Mouse (Mus musculus) adrenal gland, postnatal 4 days (tissue): Measurements from ENCODE around the gene Olfr74. TPM values are rescaled to one million over a fixed set of nuclear protein-coding genes. Genes with fewer than 3 reads are reported as not detected.
"Not testable (repeated sequence)": the region's sequence is repeated elsewhere in the genome, so short reads cannot be mapped to it uniquely, and the experiment has no call there.

Experiments
- DNase-seq, 2 experiments: peaks; one replicate each; pipeline ENCODE4 v3.0.0; 2021 to 2022; ENCODE audit warnings: low spot score in 2 of 2, mixed read lengths in 2 of 2
- long read RNA-seq, 2 experiments: library from polyadenylated mRNA; stranded (forward); transcript quantifications; one replicate each; pipeline ENCODE4 v2.0.0; 2021
- total RNA-seq, 2 experiments: library from RNA; stranded (reverse); gene quantifications; 2 replicates each; pipeline ENCODE4 v1.2.3; 2021

The Olfr74 gene
- total RNA-seq, result not detected
- long read RNA-seq, experiment 1, result 0 reads
- long read RNA-seq, experiment 2, result 0 reads

DNA sequence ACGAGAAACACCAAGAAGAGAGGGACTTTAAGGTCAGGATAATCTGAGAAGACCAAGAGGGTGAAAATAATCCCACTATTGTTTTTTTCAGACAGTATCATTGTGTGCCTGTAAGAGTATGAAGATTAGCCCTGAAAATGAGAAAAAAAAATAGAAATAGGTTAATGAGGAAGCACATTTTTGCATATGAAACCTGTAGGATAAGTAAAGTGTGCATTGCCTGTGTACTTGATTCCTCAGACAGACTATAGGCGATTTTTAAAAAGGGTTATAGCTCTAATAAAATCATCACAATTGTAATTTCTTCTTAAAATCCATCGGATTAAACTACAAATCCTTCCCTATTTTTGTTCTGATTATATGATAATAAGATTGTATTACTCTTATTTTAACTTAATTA is at the start of gene Olfr74:
Olfr74 (minus strand) TSS at position 101 of the 400 bp plus-strand sequence.
- DNase-seq, result no peak

GRCm38 (mm10) chr2:88022474-88022873 is 48.0 kb upstream of the Olfr74 start, which contains the start of gene Olfr1161:
Gene Olfr1161, plus strand, starts transcription at chr2:88022774.
- not testable (repeated sequence) for DNase-seq

- no peak for DNase-seq
Observed at GRCm38 (mm10) chr2:88007515-88008318, 33.3 kb upstream of the Olfr74 start, which contains the start of gene Olfr1160. Gene Olfr1160, minus strand, starts transcription at chr2:88008268.

GRCm38 (mm10) chr2:87989813-87990212 is 15.3 kb upstream of the Olfr74 start, which contains the start of gene Olfr1158:
Gene Olfr1158, plus strand, starts transcription at chr2:87990113.
- no peak for DNase-seq

DNA sequence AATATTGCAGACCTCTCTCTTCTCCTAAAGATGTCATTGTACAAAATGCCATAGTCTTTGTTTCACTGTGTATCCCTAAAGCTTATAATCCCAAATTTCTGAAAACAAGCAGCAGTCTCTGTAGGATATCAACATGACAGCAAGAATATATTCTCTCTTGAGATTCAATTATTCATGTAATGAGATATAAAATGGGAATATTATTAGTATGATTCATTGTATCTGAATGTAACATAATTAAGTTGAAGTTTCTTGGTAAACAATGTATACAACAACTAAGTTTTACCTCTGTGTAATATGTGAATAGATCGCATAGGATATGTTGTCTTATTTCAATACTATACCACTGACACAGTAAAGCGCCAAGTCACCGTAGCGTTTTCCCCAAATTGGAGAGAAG is 6.3 kb downstream of the Olfr74 start, which contains the start of gene Olfr1157:
Olfr1157 (minus strand) TSS at position 101 of the 400 bp plus-strand sequence.
- DNase-seq, result no peak

DNA sequence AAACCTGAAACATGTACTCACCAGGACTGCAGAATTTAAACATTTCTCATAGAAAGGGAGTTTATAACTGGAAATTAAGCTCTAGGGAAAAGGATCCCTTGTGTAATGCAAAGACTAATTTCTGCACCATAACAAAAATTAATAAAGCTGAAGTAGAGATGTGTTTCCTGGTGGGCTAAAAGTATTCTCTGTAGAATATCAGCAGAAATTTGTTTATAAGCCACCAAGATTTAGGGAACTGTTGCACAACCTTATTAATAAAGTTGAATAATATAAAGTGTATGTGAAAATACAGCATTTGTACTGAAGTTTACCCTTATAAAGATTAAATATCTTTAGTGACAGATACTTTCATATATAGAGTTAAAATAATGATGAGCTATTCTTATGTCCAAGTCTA is 21.5 kb downstream of the Olfr74 start, which contains the start of gene Olfr1156:
Olfr1156 (minus strand) TSS at position 101 of the 400 bp plus-strand sequence.
- DNase-seq, result no peak

GRCm38 (mm10) chr2:87945037-87945436 is 29.4 kb downstream of the Olfr74 start, which contains the start of gene Olfr1155:
Gene Olfr1155, minus strand, starts transcription at chr2:87945137.
- DNase-seq, result no peak

Other genes with a start within 250 kb of the Olfr74 start
- gene Olfr1138, start 234.7 kb downstream of the Olfr74 start, total RNA-seq, result not detected
- not detected for gene Olfr1140, start 230.9 kb downstream of the Olfr74 start, total RNA-seq
- gene Olfr1141, start 220.7 kb downstream of the Olfr74 start, total RNA-seq, result not detected
- gene Olfr152, start 195.2 kb downstream of the Olfr74 start, total RNA-seq, result not detected
- gene Olfr1143, start 174.1 kb downstream of the Olfr74 start, total RNA-seq, result not detected
- gene Olfr1145, start 164.8 kb downstream of the Olfr74 start, total RNA-seq, result not detected
- gene Olfr1148, start 144.1 kb downstream of the Olfr74 start, total RNA-seq, result not detected
- not detected for gene Olfr1150-ps1, start 130.7 kb downstream of the Olfr74 start, total RNA-seq
- gene Olfr1151, start 118.8 kb downstream of the Olfr74 start, total RNA-seq, result not detected
- not detected for gene Olfr1152, start 108.2 kb downstream of the Olfr74 start, total RNA-seq
- not detected for gene Olfr1153, start 79.7 kb downstream of the Olfr74 start, total RNA-seq
- not detected for gene Olfr1154, start 69.5 kb downstream of the Olfr74 start, total RNA-seq
- gene Olfr1155, start 29.5 kb downstream of the Olfr74 start, total RNA-seq, result not detected
- gene Olfr1156, start 21.6 kb downstream of the Olfr74 start, total RNA-seq, result not detected
- not detected for gene Olfr1157, start 6.4 kb downstream of the Olfr74 start, total RNA-seq
- not detected for gene Olfr1158, start 15.4 kb upstream of the Olfr74 start, total RNA-seq
- not detected for gene Olfr1160, start 33.6 kb upstream of the Olfr74 start, total RNA-seq
- not detected for gene Olfr1161, start 48.1 kb upstream of the Olfr74 start, total RNA-seq
- not detected for gene Olfr73, start 63.0 kb upstream of the Olfr74 start, total RNA-seq
- gene Olfr1162, start 76.5 kb upstream of the Olfr74 start, total RNA-seq, result not detected
- gene Olfr1163, start 97.2 kb upstream of the Olfr74 start, total RNA-seq, result not detected
- gene Olfr1164, start 119.3 kb upstream of the Olfr74 start, total RNA-seq, result not detected
- gene Olfr1166, start 153.6 kb upstream of the Olfr74 start, total RNA-seq, result not detected
- not detected for gene Olfr1167, start 180.5 kb upstream of the Olfr74 start, total RNA-seq
- not detected for gene Olfr1168, start 207.2 kb upstream of the Olfr74 start, total RNA-seq